Mouse (Mus musculus) limb, embryonic 10.5 days (tissue): ENCODE measurements at regions not wholly inside any gene's neighbourhood (a gene's known extent, or its start where the extent isn't known, plus 50 kb on each side); places are given as distances from the start of the nearest gene placed in this dataset.

Experiments used
- DNase-seq: peaks from one replicate; pipeline ENCODE4 v3.0.0-alpha.2; 2017; ENCODE audit warnings: low spot score
- H3K27ac ChIP-seq: fragments of 300-500 bp; sonication (generic); 2 replicates; pipeline ENCODE4 v1.5.1; 2016; ENCODE audit warnings: mild to moderate bottlenecking
- H3K27me3 ChIP-seq: fragments of 300-500 bp; sonication (generic); 2 replicates; pipeline ENCODE4 v1.6.1; 2016; ENCODE audit warnings: low read depth, mild to moderate bottlenecking; ENCODE audit not compliant: poor library complexity, severe bottlenecking
- H3K36me3 ChIP-seq: fragments of 300-500 bp; sonication (generic); 2 replicates; pipeline ENCODE4 v1.6.1; 2016; ENCODE audit warnings: mild to moderate bottlenecking, moderate library complexity
- H3K4me1 ChIP-seq: fragments of 300-500 bp; sonication (generic); 2 replicates; pipeline ENCODE4 v1.6.1; 2016
- H3K4me3 ChIP-seq: fragments of 300-500 bp; sonication (generic); 2 replicates; pipeline ENCODE4 v1.5.1; 2016; ENCODE audit warnings: mild to moderate bottlenecking, moderate library complexity
- H3K9me3 ChIP-seq: fragments of 300-500 bp; sonication (generic); replicated peaks from 2 replicates; pipeline ENCODE4 v1.6.1; 2016; ENCODE audit warnings: mild to moderate bottlenecking
- WGBS: fragments of 180-500 bp; shearing (Covaris S2); methylation state at CpG from one replicate; pipeline ENCODE4 v1.1.7; 2016; 5-methylcytosine and 5-hydroxymethylcytosine counted together

DNA sequence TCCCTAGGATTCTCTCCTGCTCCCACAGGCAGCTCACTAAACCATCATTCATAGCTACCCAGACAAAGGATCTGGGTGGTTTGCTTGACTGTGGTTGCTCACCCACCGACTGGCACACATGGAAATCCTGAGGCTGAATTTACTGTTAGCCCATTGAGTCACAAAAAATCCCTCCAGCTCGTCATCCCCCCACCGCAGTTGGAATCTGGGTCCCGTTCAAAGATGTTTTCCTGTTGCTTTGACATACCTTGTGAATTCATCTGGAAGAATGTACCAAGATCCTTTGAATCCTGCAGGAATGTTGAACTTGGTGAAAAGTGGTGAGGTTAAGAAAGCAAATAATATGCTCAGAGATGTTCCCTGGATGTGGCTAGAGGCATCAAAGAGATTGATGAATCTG lies 223.7 kb downstream of the Lyplal1 start:
- Histone ChIP-seq H3K27me3 (no peaks in the 10 kb centered on the region), H3K4me3 (no peak overlapping the region), H3K27ac (no peak overlapping the region), H3K4me1 (peaks cover under 1% of the 10 kb centered on the region; the same call in 1 of the 2 replicates), H3K9me3 (no peaks in the 10 kb centered on the region), H3K36me3 (no peaks in the 10 kb centered on the region)
- no peak for DNase-seq
- 86% methylated on average over 4 of the region's 4 CpGs for WGBS

DNA sequence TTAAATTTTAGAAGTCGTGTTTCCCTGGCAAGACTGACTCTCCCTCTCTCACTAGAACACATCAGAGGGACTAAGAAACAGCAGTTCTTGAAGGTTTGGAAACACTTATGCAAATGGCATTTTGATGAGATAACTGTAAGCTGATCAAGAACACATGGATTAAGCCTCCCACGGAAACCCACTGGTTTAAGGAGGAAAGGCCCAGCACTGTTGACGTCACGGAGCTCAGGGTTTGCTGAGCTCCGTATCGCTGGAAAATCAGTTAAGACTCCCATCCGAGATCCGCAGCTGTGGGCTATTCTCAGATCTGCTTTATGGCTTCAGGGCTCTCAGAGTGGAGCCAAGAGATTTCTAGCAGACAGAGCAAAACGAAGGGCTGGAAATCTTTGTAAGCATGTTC lies 218.6 kb downstream of the Lyplal1 start:
- peaks cover 5% of the 10 kb centered on the region; the same call in 1 of the 2 replicates for H3K4me1 ChIP-seq
- no peaks in the 10 kb centered on the region for H3K36me3 ChIP-seq
- H3K27me3 ChIP-seq: no peaks in the 10 kb centered on the region
- no peak overlapping the region for H3K27ac ChIP-seq
- no peaks in the 10 kb centered on the region for H3K9me3 ChIP-seq
- H3K4me3 ChIP-seq: no peak overlapping the region
- DNase-seq: no peak
- WGBS: 55% methylated on average over 9 of the region's 9 CpGs

DNA sequence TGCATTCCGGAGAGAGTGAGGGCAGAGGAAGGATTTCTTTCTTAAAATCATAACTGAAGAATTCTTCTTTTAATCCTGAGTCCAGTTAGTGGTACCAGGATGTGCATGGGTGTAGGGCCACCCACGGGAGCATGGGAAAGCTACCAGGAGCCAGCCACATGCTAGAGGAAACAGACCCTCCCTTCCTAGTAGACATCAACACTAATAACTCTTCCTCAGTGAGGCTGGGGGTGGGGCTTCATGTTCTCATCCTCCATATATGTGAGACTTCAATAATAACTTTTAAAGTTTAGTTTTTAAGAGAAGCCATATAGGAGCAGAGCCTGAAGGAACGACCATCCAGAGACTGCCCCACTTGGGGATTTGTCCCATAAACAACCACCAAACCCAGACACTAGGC lies 216.8 kb downstream of the Lyplal1 start:
- no peaks in the 10 kb centered on the region for H3K9me3 ChIP-seq
- no peaks in the 10 kb centered on the region for H3K36me3 ChIP-seq
- H3K4me3 ChIP-seq: no peak overlapping the region
- WGBS: 93% methylated on average over 3 of the region's 3 CpGs
- H3K4me1 ChIP-seq: peaks cover 5% of the 10 kb centered on the region; the same call in 1 of the 2 replicates
- no peak overlapping the region for H3K27ac ChIP-seq
- no peak for DNase-seq
- no peaks in the 10 kb centered on the region for H3K27me3 ChIP-seq

DNA sequence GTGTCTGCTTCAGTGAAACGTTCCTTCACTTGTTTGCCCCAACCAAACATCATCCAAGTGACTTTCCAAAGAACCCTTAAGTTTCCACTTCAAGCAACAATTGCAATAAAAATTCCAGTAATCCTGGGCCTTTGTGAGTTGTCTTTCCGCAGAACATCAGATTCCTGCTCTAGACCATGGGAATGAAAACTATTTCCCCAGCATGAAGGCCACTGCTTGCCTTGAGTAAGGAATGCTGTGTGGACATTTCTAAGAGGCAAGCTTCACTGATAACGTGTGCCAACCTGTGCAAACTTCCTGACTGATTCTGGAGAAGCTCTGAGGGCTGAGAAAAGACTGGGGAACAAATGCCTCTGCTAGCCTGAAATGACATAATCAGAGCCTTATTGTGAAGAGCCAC lies 214.7 kb downstream of the Lyplal1 start:
- WGBS: 88% methylated on average over 3 of the region's 3 CpGs
- no peak overlapping the region for H3K27ac ChIP-seq
- H3K9me3 ChIP-seq: no peaks in the 10 kb centered on the region
- no peak for DNase-seq
- peaks cover 5% of the 10 kb centered on the region; the same call in 1 of the 2 replicates for H3K4me1 ChIP-seq
- H3K4me3 ChIP-seq: no peak overlapping the region
- no peaks in the 10 kb centered on the region for H3K36me3 ChIP-seq
- H3K27me3 ChIP-seq: no peaks in the 10 kb centered on the region

DNA sequence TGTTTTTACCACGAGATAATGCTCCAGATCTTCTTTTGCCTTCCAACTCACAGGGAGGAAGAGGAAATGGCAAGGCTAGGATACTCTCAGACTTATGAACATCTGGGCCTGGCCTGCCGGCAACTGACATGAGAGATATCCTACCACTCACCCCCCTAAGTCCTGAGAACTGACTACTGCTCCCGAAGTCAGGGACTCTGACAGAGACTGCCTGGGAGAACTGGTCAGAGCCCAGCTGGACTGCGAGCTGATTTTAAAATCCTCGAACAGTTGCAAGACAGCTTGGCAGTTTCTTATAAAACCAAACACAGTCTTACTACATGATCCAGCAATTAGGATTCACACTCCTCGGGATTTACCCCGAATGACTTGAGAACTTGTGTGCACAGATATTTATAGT lies 211.4 kb downstream of the Lyplal1 start:
- no peak overlapping the region for H3K4me3 ChIP-seq
- DNase-seq: no peak

DNA sequence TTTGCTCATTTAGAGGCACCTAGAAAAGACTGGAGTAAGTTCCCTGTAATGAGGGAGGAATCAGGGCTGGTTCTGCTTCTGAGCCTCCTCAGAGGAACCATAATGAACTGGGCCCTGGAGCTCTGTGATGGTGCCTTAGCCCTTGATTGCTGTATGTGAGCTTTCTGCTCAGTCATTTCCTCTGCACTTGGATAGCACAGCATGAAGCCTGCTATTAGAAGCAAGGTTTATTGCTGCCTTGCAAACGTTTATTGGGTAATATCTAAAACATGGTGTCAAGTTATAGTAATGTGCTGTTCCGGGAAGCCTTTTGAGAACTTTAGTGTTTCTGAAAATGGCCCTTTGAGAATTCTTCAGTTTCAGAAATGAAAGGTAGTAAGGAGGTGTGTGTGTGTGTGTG lies 201.5 kb downstream of the Lyplal1 start:
- Histone ChIP-seq H3K4me3 (no peak overlapping the region), H3K27me3 (no peaks in the 10 kb centered on the region), H3K9me3 (no peaks in the 10 kb centered on the region), H3K36me3 (no peaks in the 10 kb centered on the region), H3K4me1 (peaks cover 15% of the 10 kb centered on the region; the same call in 1 of the 2 replicates), H3K27ac (peak overlapping the region; percentile 65)
- WGBS: 42% methylated on average over 2 of the region's 2 CpGs
- peak; percentile 35 for DNase-seq

More for the DNA sequence above, 211.4 kb downstream of the Lyplal1 start:
- WGBS: 84% methylated on average over 7 of the region's 7 CpGs
- Histone ChIP-seq H3K27me3 (no peaks in the 10 kb centered on the region), H3K27ac (no peak overlapping the region), H3K9me3 (no peaks in the 10 kb centered on the region), H3K4me1 (no peaks in the 10 kb centered on the region), H3K36me3 (no peaks in the 10 kb centered on the region)

DNA sequence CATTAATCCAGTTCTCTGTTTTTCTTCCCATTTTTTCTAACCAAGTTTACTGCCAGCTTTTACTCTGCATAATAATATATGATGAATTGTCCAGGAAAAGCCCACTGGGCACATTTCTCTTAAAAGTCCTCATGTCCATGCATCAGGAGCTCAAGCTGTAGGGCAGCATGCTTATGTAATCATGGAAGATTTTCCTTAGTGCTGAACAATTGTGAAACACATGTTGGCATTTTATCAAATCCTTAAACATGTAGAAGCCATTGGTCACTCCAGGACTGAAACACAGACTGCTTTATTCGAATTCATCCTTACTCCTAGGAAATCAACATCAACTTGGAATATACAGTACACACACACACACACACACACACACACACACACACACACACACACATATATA lies 198.4 kb downstream of the Lyplal1 start:
- H3K27me3 ChIP-seq: no peaks in the 10 kb centered on the region
- H3K4me1 ChIP-seq: peaks cover 19% of the 10 kb centered on the region; the same call in 1 of the 2 replicates
- H3K27ac ChIP-seq: no peak overlapping the region
- WGBS: 83% methylated on average over 1 of the region's 1 CpGs
- no peaks in the 10 kb centered on the region for H3K36me3 ChIP-seq
- no peak overlapping the region for H3K4me3 ChIP-seq
- DNase-seq: no peak
- H3K9me3 ChIP-seq: no peaks in the 10 kb centered on the region

DNA sequence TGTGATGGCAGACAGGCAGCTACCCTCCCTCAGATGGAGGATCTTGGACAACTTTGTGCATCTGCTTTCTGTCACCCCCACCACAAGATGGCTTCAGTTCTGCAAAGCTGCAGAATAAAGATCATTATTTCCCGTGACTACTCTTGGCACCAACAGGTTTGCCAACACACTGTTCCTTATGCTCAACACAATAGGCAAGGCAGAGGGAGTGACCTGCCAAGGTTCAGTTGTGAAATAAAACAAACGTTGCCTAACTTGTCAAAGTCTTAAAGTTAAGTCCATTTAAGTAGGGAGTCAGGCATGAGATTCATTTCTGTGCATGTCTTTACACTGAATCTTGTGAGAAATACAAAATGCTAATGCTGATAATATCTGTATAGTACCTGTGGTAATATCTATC lies 193.4 kb downstream of the Lyplal1 start:
- WGBS: 88% methylated on average over 2 of the region's 2 CpGs

DNA sequence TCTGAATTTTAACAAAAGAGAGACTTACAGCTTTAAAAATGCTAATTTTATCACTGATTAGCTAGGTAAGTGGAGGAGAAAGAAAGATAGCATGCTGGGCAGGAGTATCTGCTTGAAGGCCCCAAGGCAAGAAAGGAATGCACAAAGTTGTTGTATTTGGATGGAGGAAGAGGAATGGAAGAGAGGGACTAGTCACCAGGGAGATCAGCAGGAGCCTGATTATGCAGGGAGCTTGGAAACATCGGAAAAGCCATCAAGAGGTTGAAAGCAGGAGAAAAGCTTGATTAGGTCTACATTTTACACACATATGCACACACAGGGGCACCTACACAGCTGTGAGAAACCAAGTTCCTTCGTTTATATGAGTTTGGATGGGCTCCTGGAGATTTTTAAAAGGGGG lies 188.1 kb downstream of the Lyplal1 start:
- Histone ChIP-seq H3K36me3 (no peaks in the 10 kb centered on the region), H3K4me1 (no peaks in the 10 kb centered on the region), H3K9me3 (no peaks in the 10 kb centered on the region), H3K27ac (no peak overlapping the region), H3K27me3 (no peaks in the 10 kb centered on the region), H3K4me3 (no peak overlapping the region)
- no peak for DNase-seq
- 44% methylated on average over 2 of the region's 2 CpGs for WGBS

More for the DNA sequence above, 193.4 kb downstream of the Lyplal1 start:
- Histone ChIP-seq H3K4me1 (peaks cover 4% of the 10 kb centered on the region; the same call in 1 of the 2 replicates), H3K36me3 (no peaks in the 10 kb centered on the region), H3K4me3 (no peak overlapping the region), H3K27me3 (no peaks in the 10 kb centered on the region), H3K27ac (no peak overlapping the region), H3K9me3 (no peaks in the 10 kb centered on the region)
- DNase-seq: no peak

DNA sequence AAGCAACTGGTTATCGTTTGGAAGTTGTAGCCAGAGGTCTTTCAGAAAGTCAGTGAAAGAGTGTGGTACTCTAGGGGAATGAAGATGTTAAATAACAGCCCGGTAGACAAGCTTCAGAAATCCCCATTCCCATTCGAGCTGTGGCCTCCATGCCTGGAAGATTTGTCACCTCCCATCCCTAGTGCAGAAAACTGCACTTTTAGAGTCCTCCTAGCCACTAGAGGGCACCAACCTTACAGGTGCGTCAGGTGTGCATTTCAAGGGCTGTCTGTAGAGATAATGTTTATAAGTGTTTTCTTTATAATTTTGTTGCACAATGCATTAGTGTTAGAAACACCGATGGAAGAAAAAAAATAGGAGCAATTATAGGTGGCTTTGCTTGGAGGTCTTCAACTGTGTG lies 187.3 kb downstream of the Lyplal1 start:
- 84% methylated on average over 5 of the region's 5 CpGs for WGBS
- H3K9me3 ChIP-seq: no peaks in the 10 kb centered on the region
- H3K27me3 ChIP-seq: no peaks in the 10 kb centered on the region
- H3K4me3 ChIP-seq: no peak overlapping the region
- H3K27ac ChIP-seq: no peak overlapping the region
- no peaks in the 10 kb centered on the region for H3K4me1 ChIP-seq
- DNase-seq: no peak
- no peaks in the 10 kb centered on the region for H3K36me3 ChIP-seq

DNA sequence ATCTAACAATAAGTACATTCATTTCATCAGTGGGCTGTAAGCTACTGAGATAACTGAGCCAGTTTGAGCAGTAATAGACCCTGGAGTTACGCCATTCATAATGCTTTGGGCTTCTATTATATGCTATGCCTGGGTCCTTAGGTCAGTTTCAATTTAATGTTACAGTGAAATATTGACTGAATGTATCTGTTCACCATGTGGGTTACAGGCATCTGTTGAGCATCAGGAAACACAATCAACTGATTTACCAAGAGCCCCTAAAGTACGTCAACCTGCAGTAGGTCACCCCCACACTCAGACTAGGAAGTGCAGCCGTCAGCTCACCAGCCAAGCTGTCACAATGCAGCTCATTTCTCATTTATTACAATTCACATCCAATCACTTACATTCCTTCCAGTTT lies 183.5 kb downstream of the Lyplal1 start:
- Histone ChIP-seq H3K27ac (no peak overlapping the region), H3K36me3 (no peaks in the 10 kb centered on the region), H3K4me1 (no peaks in the 10 kb centered on the region), H3K27me3 (no peaks in the 10 kb centered on the region), H3K9me3 (no peaks in the 10 kb centered on the region), H3K4me3 (no peak overlapping the region)
- 74% methylated on average over 3 of the region's 3 CpGs for WGBS
- no peak for DNase-seq

DNA sequence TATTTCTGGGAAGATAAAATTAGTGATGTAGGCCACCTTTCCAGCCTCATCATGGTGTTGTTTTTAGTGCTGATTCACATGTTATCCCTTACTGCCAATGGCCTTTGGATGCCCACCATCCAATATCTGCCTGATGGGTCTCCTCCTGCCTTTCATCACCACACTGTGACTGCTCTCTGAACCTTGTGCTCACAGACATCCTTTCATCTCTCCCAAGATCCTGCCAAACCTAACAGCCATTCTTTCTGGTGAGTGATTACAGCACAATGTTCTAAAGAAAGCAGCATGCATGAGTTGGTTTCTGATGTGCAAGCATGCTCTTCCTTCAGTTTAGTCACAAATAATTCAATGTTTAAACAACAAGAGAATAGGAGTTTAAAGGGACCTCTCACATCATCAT lies 180.1 kb downstream of the Lyplal1 start:
- Histone ChIP-seq H3K36me3 (no peaks in the 10 kb centered on the region), H3K9me3 (no peaks in the 10 kb centered on the region), H3K4me3 (no peak overlapping the region), H3K27me3 (no peaks in the 10 kb centered on the region), H3K27ac (no peak overlapping the region), H3K4me1 (peaks cover 9% of the 10 kb centered on the region; the same call in 1 of the 2 replicates)
- DNase-seq: no peak

DNA sequence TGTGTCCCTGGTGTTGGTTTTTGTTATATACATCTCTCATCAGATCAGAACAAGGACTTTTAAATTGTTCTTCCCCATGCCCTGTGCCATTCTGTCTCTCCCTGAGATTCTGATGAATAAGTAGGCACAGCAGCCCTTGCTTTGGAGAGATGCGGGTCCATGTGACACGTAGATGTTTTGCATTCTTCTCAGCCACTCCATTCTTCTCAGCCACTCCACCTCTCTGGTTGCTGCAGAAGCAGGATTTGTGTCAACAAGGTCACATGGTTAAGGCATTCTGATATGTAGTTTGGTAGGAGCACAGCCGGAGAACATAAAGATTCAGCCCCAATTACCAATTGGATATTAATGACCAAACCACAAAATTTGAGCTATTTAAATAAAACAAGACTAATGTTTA lies 177.2 kb downstream of the Lyplal1 start:
- DNase-seq: no peak
- H3K4me1 ChIP-seq: peaks cover 9% of the 10 kb centered on the region; the same call in 1 of the 2 replicates
- H3K27me3 ChIP-seq: no peaks in the 10 kb centered on the region
- no peaks in the 10 kb centered on the region for H3K36me3 ChIP-seq
- H3K27ac ChIP-seq: no peak overlapping the region
- no peak overlapping the region for H3K4me3 ChIP-seq
- WGBS: 76% methylated on average over 3 of the region's 3 CpGs
- no peaks in the 10 kb centered on the region for H3K9me3 ChIP-seq

DNA sequence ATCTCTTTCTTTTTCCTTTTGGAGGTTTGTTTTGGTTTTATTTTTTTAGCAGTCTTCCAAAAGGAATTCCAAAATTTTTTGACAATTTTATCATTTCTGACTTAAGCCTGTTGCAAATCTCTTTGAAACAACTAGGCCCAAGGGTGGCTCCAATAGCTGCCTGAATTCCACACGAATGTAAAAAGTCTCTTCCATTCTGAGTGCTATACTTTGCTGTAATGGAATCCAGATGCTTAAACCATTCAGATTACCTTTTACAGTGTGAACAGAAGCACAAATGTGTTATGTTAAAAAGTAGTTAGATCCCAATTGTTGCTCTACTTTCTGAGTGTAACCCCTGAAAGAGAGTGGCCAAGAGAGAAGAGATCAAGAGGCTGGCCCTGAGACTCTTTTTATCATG lies 176.6 kb downstream of the Lyplal1 start:
- DNase-seq: no peak
- H3K27ac ChIP-seq: no peak overlapping the region
- H3K4me3 ChIP-seq: no peak overlapping the region
- 46% methylated on average over 1 of the region's 1 CpGs for WGBS
- H3K4me1 ChIP-seq: peaks cover 9% of the 10 kb centered on the region; the same call in 1 of the 2 replicates
- H3K9me3 ChIP-seq: no peaks in the 10 kb centered on the region
- H3K27me3 ChIP-seq: no peaks in the 10 kb centered on the region
- H3K36me3 ChIP-seq: no peaks in the 10 kb centered on the region
